Mouse (Mus musculus) heart, adult 2 months (tissue): ENCODE results near the gene Dbp.

ENCODE experiments used
- CTCF ChIP-seq: fragments of 200-600 bp; IDR thresholded peaks from 2 replicates; pipeline ENCODE4 v1.8.1; 2022; ENCODE audit warnings: antibody characterized with exemption, mild to moderate bottlenecking, moderate library complexity
- EP300 ChIP-seq: fragments of 200-500 bp; IDR thresholded peaks from 2 replicates; pipeline ENCODE4 v1.6.1; 2011; ENCODE audit warnings: low read depth, low read length, control low read depth; ENCODE audit not compliant: insufficient read depth
- POLR2A ChIP-seq: fragments of 200-500 bp; IDR thresholded peaks from 2 replicates; pipeline ENCODE4 v1.6.1; 2011; ENCODE audit warnings: mild to moderate bottlenecking, low read depth, low read length, control low read depth; ENCODE audit not compliant: insufficient read depth

DNA sequence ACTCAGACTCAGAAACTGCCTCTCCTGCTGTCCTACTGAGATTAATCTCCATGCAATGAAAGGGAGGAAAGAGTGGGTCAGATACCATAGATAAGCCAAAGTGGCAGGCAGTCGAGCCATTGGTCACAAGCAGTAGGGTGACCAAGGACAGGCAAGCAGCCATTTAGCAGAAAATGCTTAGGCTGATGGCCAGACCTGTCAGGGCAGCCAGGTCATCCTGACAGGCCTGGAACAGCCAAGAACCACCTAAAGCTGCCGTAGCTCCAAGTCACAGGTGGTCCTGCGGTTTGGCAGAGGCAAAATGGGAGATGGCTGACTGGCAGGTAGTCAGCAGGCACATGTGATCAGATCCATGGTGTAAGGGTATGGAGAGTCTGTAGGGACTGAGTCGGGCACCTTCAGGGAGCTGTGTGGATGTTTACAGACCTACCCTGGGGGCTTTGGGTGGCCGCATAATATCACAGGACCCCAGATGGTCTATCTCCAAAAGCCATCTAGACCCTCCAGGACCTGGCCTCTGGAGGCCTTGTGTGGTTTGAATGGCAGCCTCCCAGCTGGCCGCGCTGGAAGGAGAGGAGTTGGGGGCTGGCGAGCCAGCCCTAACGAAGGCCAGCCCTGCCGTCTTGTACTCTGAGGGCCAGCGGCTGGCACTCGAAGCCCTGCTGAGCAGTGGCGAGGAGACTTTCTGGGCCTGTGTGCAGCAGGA lies 16.9 kb downstream of the Dbp start:
- no peak for TF ChIP-seq CTCF
- no peak for TF ChIP-seq EP300
- no peak for TF ChIP-seq POLR2A
